Mouse (Mus musculus): ENCODE results near the gene Rad9a. TPM values are rescaled to one million over a fixed set of nuclear protein-coding genes. Genes with fewer than 3 reads are reported as not detected.

Gene Rad9a
- total RNA-seq, 2 experiments from 2014 or later: 7.2 to 10.1 TPM

DNA sequence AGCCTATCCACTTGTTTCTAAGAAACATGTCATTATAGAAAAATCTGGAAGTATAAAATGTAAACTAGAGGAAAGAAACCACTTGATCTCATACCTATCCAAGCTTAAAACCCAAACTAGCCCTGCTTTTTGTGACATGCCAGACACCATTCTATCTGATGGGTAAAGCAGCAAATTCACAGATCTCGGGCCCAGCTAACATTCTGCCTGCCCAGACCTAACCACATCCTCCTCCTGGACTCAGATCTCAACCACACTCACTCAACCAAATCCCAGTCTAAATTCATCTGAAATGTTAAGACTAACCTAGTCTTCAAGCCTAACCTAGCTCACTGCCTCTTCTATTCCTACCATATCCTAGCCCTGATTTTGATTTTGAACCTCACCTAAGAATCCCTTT, 17.3 kb upstream of the Rad9a start:
- no peak for DNase-seq (ENCODE audit: low spot score in 2 of 2)

DNA sequence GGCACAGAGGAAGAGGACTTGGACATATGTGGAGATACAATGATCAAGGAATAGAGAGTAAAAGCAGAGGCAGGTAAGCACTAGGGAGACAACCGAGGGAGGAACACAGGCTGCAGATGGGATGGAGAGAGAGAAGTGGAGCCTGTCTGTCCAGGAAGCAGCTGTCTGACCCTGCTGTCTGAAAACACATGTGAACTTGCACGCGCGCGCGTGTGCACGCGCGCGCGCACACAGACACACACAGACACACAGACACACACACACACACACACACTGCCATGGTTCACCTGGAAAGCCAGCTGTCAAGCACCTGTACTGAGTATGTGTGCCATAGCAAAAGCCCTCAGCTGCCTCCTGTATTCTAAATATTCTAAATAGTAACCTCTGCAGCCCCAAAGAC, 16.8 kb upstream of the Rad9a start:
- no peak for DNase-seq (ENCODE audit: low spot score in 2 of 2)

DNA sequence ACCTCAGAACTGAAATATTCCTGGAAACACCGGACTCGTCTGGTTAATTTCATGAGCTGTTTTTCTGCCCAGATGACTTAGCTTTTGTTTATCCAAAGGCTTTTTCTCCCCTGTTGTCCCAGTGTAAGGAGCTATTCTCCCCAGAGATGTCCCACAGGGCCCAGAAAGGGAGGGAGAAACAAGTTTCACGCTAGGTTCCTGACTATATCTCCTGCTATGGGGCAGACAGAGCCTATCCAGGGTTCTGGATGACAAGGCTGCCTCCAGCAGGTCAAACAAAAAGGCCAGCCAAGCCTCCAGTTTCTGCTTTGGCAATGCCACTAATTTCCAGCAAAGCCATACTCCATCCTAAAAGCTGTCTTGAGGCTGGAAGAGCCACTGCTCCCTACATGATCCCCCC, 16.4 kb upstream of the Rad9a start:
- DNase-seq (ENCODE audit: low spot score in 2 of 2): no peak

DNA sequence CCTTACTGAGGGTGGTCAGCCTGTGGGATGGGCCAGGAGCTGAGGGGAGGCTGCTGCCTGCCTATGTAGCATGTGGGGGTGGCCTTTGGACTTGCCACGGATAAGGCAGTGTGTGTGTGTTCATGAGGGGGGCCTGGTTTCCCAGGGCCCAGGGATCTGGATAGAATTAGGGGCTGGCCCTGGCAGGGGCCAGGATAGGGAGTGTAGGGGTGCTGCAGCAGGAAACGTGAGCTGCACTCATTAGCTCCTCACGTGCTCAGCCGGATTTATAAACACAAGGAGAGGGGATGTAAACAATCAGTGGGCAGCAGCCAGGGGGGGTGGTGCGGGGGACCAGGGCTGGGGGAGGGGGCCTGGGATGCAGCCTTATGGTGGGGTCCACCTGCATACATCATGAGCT, 15.7 kb upstream of the Rad9a start:
- DNase-seq (ENCODE audit: low spot score in 2 of 2): no peak

DNA sequence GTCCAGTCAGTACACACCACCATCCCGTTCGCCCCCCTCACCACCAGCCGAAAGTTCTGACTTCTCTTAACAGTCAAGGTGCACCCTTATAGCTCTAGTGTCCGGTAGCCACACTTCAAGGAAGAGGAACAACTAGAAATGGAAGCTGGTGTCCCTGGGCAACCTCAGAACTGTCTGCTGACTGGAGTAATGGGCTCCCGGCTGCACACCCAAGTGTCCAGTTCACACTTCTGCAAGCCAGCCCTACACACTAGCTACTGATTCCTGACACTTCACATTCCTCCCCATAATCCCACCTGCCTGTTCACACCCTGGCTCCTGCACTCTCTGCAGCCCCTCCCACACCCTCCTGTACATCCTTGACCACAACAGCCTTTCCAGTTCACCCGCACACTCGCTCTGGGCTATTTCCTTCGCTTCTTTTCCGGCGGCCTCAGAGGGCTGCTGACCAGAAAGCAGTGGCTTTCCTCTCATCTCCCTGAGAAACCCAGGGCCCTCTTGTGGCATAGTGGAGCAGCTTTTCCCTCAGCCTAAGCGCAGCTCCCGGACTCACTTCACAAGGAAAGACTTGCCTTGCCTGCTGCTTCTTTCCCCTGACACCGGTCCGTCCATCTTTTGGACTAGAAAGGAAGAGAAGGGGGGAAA, 14.7 kb upstream of the Rad9a start:
- DNase-seq (ENCODE audit: low spot score in 2 of 2): no peak

DNA sequence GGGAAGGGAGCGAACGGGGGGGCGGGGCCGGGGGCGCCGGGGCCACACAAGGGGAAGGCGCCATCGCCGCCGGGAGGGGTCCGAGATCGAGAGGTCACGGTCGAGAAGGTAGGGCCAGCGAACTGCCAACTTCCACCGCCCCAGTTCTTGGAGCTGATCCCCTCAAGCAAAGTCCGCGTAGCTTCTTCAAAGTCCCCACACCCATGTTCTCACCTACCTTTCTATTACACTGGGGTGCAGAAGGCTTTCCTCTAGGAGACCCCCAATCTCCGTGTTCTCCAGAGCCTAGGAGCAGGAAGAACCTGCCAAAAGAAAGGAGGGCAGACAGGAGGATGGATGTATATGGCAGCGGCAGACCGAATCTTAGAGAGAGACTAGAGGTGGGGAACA, 14.0 kb upstream of the Rad9a start:
- DNase-seq (ENCODE audit: low spot score in 2 of 2): no peak

DNA sequence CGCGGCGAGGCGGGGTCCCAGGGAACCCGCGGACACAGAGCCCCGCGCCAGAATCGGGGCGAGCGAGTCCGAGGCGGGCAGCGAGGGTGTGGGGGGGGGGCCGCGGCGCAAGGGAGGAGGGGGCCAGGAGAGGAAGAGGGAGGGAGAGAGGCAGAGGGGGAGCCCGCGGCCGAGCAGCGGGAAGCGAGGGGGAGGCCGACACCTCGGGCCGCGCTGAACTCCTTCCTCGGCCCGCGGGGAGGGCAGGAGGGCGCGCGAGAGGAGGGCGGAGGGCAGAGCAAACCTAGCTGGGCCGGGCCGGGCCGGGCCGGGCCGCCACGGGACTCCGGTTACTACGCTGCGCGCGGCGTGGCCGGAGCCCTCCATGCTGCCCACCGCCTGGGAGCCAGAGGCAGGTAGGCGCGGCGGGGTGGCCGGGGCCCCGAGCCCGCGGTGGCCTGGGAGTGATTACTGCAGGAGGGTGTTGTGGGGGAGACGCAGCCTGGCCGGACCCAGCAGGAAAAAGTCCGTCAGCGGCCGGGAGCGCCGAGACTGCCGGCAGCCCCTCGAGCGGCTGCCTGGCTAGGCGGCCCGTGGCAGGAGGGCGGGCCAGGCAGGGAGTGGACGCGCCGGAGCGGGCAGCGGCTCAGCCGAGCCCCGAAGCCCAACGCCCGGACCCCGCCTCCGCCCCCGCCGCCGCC, 13.4 kb upstream of the Rad9a start:
- no peak for DNase-seq (ENCODE audit: low spot score in 2 of 2)

DNA sequence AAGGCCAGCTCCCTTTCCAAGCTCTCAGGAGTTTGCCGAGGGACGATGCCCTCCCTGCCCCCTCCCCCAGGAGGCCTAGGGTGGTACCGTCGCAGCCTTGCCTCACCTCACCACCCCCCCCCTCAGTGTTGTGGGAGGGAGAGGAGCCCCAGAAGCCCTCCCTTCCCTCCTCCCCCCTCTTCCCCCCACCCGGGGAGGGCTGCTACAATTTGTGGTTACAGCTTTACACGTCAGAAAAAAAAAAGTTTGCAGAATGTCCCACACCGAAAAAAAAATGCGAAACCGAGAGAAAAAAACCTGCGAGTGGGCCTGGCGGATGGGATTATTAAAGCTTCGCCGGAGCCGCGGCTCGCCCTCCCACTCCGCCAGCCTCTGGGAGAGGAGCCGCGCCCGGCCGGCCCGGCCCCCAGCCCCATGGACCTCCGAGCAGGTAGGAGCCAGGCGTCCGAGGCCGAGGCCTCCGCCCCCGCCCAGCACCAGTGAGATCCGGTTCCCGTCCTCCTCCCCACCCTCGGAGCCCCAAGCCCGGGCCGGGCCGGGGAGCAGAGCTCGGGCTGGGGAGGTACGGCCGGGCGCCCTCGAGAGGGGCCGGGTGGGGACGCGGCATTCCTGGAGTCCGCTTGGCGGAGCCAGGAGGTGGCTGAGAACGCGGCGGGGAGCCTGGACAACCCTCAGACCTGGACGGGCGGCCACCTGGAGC, 12.8 kb upstream of the Rad9a start, which contains the start of the genes Clcf1 and AC109138.7:
Gene Clcf1, plus strand, starts transcription at position 168 of the 700 bp plus-strand sequence.
Gene AC109138.7, plus strand, starts transcription at position 287 of the 700 bp plus-strand sequence.
- no peak for DNase-seq (ENCODE audit: low spot score in 2 of 2)

DNA sequence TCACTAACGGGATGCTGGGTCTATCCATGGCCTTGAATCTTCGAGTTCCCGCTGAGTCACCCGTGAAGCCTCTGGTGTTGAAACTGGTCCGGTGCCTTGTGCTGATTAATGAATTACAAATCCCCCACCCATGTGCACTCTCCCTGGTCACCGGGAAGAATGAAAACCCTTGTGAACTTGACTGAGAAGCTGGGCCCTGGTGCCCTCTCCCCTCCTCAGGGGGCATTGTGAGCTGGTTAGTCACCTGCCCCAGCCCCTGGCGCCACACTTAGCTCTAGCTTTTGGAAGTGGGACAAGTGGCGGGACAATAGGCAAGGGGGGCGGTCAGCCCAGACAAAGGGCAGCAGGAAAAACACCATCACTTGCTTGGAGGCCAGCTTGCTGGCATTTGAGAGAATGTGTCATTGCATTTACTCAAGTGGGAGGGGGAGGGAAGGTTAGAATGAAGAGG, 12.1 kb upstream of the Rad9a start:
- DNase-seq (ENCODE audit: low spot score in 2 of 2): no peak

DNA sequence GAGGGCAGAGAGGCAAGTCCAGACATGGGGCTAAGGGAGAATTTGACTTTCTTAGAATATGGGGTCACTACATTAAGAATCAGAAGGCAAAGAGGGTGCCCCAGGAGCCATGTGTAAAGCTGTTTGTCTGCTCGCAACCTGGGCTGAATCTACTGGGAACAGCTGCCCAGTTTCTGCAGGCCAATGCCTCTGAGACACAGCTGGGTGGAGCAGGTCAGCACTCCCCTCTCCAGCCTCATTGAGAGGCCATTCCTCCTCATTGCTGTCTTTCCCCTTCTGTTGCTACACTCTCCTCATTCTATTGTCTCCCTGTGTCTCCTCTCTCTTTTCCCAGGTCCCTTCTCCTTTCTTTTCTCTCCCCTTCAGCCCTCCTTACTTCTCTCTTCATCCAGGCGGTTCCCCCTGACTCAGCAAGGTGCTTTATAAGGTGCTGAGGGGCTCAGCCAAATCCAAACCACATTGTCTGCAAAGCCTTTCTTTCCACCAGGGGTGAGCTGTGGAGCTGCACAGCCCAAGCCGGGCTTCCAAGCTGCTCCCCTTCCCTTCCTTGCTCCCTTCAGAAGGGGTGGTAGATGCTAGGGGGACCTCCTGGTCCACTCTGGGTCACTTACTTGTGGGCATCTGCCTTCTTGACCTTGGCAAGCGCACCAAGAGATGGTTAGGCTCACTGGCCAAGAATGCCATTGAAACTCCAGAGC, 10.6 kb upstream of the Rad9a start:
- no peak for DNase-seq (ENCODE audit: low spot score in 2 of 2)

DNA sequence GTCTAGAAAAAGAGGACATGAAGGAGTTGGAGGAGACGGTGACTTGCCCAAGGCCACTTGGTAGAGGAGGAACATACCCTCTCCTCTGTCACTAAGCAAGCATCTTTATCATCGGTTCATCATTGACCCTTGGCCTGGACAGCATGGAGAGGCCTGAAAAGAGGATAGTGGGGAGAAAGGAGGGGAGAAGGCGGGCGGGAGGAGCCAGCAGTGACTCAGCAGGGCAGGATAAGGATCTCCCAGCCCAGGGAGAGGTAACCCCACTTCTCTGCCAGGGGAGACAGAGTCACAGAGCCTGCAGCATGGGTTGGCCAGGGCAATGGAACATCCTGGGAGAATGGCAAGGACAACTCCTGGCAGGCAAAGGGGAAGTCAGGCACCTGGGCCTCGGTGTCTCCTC, 7.1 kb upstream of the Rad9a start:
- DNase-seq (ENCODE audit: low spot score in 2 of 2): no peak

DNA sequence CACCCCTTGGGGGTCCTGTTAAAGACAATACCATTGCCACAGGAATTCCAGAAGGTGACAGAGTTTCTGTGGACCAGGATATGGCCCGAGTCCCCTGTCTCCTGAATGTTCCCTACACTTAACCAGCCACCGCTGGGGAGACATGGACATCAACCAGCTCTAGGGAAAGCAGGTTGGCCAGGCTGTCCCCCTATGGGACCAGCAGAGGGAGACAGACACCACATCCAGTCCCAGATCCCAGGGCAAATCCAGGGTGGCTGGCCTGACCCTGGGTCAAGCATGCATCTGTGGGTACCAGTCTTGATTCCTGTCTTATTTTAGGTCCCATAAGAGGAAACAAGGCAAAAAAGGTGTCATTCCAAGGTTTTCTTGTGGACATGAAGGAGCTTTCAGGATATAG, 5.5 kb upstream of the Rad9a start:
- DNase-seq (ENCODE audit: low spot score in 2 of 2): peak; percentile 56 to 64

DNA sequence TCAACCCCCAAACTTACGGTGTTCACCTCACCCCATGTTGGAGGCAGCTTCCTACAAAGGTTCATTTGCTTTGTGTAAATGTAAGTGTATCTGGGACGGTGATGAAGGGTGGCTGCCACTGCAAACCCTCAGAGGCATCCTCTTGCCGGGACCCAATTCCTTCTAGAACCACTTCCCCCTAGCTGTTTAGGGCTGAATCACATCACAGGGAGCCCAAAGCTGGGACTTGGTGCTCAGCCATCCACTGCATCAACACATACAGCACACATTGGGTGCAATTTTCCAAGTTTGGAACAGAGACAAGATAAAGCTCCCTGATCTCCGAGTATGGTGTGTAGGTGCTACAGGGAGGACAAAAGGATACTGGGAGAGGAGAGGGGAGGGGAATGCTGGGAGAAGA, 3.4 kb upstream of the Rad9a start:
- DNase-seq (ENCODE audit: low spot score in 2 of 2): no peak

DNA sequence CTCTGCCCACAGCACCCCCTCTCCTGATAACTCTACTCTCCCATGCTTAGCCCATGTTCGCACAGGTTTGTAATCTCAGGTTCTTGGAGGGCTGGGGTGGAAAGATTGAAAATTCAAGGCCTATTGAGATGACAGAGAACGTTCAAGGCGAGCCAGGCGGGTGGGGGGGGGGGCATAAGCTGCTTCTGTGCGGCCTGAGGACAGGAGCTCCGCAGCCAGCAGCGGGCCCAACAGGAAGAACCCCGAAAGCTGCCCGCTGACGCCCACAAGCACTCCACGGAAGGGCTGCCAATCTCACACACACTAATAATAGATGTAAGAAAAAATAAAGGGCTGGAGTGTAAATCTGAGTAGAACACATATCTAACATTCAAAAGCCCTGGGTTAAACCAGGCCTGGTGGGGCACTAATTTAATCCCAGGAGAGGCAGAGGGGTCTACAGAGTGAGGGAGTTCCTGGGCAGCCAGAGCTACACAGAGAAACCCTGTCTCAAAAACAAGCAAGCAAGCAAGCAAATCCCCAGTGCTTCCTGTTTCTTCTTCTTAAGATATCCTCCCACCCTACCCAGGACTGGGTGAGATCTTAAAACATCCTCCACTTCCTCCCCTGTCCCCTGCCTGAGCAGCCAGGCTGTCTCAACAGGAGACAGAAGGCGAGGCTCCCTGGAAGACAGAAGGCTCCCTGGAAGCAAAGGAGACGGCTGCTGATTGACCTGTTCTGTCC, 2.3 kb upstream of the Rad9a start:
- DNase-seq (ENCODE audit: low spot score in 2 of 2): no peak

DNA sequence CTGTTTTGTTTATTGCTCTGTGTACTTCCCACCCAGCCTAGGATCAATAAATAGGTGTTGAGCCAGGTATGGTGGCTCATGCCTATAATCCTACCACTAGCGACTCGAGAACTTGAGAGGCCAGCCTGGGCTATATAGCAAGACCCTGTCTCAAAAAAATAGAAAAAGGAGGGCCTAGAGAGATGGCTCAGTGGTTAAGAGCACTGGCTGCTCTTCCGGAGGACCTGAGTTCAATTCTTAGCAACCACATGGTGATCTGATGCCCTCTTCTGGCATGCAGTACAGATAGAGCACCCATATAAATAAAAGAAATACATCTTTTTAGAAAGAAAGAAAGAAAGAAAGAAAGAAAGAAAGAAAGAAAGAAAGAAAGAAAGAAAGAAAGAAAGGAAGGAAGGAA, 1.7 kb upstream of the Rad9a start:
- no peak for DNase-seq (ENCODE audit: low spot score in 2 of 2)

DNA sequence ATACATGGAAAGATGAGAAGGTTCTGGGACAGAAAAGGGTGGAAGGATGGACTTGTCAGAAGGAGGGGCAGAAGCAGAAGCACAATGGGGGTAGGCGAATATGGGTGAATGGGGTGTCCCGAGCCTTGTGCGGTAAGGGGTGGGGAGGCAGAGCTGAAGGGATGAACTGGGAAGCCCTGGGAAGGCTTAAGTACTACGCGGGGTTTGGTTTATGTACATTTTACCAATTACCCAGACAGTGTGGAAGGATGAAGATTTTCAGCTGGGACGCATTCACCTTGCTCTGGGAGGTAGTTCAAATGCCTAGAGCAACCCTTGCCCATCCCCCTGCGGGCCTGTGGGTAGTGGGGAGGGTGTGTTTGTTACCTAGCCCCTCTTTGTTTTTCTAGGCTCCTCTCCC, 687 bp upstream of the Rad9a start:
- DNase-seq (ENCODE audit: low spot score in 2 of 2): no peak

DNA sequence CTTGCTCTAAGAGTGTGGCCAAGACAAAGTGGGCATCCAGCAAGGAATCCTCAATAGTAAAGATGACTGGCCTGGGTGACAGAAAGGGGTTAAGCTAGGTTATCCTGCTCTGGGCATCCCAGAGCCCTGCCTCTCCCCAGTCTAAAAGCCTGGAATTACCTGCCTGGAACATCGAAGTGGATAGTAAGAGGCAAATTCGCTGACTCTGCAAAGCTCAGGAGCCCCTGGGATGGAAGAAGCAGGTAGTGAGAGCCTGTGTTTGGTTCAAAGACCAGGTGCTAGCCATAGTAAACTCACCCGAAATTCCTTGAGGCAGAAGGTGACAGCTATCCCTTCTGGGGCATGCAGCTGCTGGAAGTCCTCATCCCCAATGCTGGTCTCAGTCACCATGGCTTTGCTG, 4.3 kb downstream of the Rad9a start:
- no peak for DNase-seq (ENCODE audit: low spot score in 2 of 2)

DNA sequence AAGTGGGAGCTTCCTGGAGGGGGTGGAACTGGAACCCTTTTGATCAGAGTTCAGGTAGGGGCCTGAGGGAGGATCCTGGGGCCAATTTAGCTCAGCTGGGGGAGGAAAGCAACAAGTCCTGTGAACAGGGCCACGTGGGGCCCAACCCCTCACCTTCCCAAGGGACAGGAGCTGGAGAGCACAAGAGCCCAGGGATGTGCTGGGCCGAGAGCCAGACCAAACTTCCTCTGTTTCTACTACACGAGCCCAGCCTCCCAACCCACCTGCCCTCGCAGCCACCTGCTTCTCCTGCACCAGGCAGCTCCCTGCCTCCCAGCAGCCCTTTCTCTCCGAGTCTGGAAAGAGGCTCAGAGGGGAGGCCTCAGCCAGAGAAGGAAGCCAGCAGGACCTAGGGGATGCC, 4.9 kb downstream of the Rad9a start:
- peak in 1 of 2 experiments; percentile 23 for DNase-seq (ENCODE audit: low spot score in 2 of 2)

DNA sequence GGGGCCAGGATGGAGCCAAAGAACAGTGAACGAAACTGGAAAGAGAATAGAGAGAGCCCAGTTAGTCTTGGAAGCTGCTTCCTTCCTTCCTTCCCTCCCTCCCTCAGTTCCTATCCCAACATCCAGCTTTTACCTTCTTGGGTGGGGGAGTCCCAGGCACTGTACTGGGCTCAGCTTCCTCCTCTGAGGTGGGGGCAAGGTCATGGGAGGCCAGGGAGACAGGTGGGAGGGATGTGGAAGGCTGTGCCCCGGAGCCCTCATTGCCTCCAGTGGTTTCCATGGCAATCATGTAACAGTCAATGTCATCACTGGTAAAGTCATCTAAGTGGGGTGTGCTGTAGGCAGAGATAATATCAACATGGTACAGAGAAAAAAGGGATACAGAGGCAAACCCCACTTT, 5.4 kb downstream of the Rad9a start:
- no peak for DNase-seq (ENCODE audit: low spot score in 2 of 2)

DNA sequence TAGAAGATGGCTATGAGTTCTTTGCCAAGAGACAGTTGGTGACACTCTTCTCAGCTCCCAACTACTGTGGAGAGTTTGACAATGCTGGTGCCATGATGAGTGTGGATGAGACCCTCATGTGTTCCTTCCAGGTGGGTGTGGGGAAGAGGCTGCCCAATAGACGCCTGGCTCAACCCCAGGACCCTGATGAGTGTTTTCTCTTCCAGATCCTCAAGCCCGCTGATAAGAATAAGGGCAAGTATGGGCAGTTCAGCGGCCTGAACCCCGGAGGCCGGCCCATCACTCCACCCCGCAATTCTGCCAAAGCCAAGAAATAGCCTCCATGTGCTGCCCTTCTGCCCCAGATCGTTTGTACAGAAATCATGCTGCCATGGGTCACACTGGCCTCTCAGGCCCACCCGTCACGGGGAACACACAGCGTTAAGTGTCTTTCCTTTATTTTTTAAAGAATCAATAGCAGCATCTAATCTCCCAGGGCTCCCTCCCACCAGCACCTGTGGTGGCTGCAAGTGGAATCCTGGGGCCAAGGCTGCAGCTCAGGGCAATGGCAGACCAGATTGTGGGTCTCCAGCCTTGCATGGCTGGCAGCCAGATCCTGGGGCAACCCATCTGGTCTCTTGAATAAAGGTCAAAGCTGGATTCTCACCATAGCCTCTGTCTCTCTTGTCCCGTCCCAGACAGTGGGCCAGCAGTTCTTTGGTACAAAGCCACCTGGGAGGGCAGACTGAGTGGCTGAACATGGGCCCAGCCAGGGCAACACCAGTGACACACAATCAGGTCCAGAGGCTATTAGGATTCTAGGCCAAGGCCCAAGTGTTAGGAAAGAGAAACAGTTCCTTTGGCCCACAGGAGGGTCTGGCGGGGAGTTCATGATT, 6.4 kb downstream of the Rad9a start:
- no peak for DNase-seq (ENCODE audit: low spot score in 2 of 2)
